Comparison of ENCODE assay signal across 13 mouse cellular contexts in the genomic region with DNA sequence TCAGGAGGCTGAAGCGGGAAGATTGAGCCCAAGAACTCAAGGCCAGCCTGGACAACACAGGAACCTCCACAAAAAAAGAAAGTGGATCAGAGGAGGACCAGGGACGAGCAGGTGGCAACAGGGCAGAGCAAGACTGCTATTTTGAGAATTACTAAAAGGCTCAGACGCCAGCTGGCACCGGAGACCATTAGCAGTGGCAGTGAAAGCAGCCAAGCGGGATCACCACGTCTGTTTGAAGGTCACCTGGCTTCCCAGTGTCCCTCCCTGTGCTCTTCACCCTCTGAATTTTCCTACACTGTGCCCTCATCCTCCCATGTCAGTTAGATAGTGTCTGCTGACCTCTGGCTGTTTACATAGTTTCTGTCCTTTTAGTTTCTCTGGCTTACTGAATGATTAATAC. TPM values are rescaled to one million over a fixed set of nuclear protein-coding genes. Genes with fewer than 3 reads are reported as not detected.
DNase-seq lines count a peak whose midpoint lies in the region; ATAC-seq and TF ChIP-seq lines count a peak whose summit lies in the region.
"Had no signal": no experiment of that assay in that cellular context is flagged by ENCODE, and none has a peak within 500 bp of the region (broad histone marks: within the 10 kb centered on the region; RNA-seq: fewer than 3 reads in every experiment).

No protein-coding gene starts in this region.

- no peak overlapping the region for H3K9ac ChIP-seq in heart, adult 2 months (ENCODE audit: low read depth, low read length)
- H3K9ac ChIP-seq in heart, embryonic 12.5 days = no peak overlapping the region
- no peak overlapping the region for H3K9ac ChIP-seq in midbrain, embryonic 16.5 days (ENCODE audit: low read depth, low read length)
- H3K9ac ChIP-seq: limb, embryonic 12.5 days had no signal

- 0 out of 2 replicates have a peak, but pooled peaks have one; percentile 40 for TF ChIP-seq EP300 in heart, adult 2 months (IDR thresholded peaks at IDR 0.05; ENCODE audit: insufficient read depth, low read depth, low read length)

- ATAC-seq in heart, embryonic 12.5 days (ENCODE audit: insufficient number of reproducible peaks, low FRiP score) = no peak
- no peak for ATAC-seq in midbrain, embryonic 16.5 days

- H3K9me3 ChIP-seq in heart, embryonic 12.5 days (replicated peaks) = 0 out of 2 replicates have a peak, but pooled peaks cover 8% of the 10 kb centered on the region
- H3K9me3 ChIP-seq in midbrain, embryonic 16.5 days (replicated peaks; ENCODE audit: control insufficient read depth, low read length, poor library complexity, severe bottlenecking) = no peaks in the 10 kb centered on the region

- intact Hi-C loops in heart, adult 2 months (cut with DNase I) = no loop called here
- intact Hi-C loops in gastrocnemius, postnatal 36 days (cut with DNase I) = no loop called here

- no peak overlapping the region for H3K4me3 ChIP-seq in heart, adult 2 months
- H3K4me3 ChIP-seq in heart, embryonic 12.5 days = no peak overlapping the region
- H3K4me3 ChIP-seq in midbrain, embryonic 16.5 days (ENCODE audit: low read depth, low read length) = no peak overlapping the region
- H3K4me3 ChIP-seq: limb, embryonic 12.5 days; myocyte had no signal

- no peak for TF ChIP-seq POLR2A in heart, adult 2 months (IDR thresholded peaks at IDR 0.05; ENCODE audit: insufficient read depth, low read depth, low read length)

- TF ChIP-seq CTCF in heart, adult 2 months (IDR thresholded peaks at IDR 0.05) = 0 out of 2 replicates have a peak, but pooled peaks have one; percentile 8

- no peak overlapping the region for H3K4me2 ChIP-seq in heart, embryonic 12.5 days
- no peak overlapping the region for H3K4me2 ChIP-seq in midbrain, embryonic 16.5 days (ENCODE audit: low read length)
- H3K4me2 ChIP-seq: limb, embryonic 12.5 days had no signal

- 41% methylated on average over 6 of the region's 6 CpGs for WGBS in heart, adult 2 months
- 65% methylated on average over 6 of the region's 6 CpGs for WGBS in heart, embryonic 12.5 days
- 60% methylated on average over 6 of the region's 6 CpGs for WGBS in midbrain, embryonic 16.5 days

- 0 out of 2 replicates have a peak, but pooled peaks cover 1% of the 10 kb centered on the region for H3K79me2 ChIP-seq in heart, adult 2 months (replicated peaks; ENCODE audit: control insufficient read depth, insufficient read depth, low read length)

- no peaks in the 10 kb centered on the region; the same call in 1 of the 2 replicates for H3K4me1 ChIP-seq in heart, adult 2 months (ENCODE audit: control insufficient read depth, insufficient read depth, low read length)
- peaks cover 8% of the 10 kb centered on the region for H3K4me1 ChIP-seq in heart, embryonic 12.5 days (replicated peaks)
- peaks cover 8% of the 10 kb centered on the region; the same call in 1 of the 2 replicates for H3K4me1 ChIP-seq in midbrain, embryonic 16.5 days (ENCODE audit: control insufficient read depth, insufficient read depth, low read length)

- H3K27me3 ChIP-seq in heart, adult 2 months (ENCODE audit: control insufficient read depth, insufficient read depth, low read length) = peaks cover 2% of the 10 kb centered on the region; the same call in 1 of the 2 replicates
- peaks cover 18% of the 10 kb centered on the region; the same call in 1 of the 2 replicates for H3K27me3 ChIP-seq in heart, embryonic 12.5 days (replicated peaks)
- no peaks in the 10 kb centered on the region for H3K27me3 ChIP-seq in midbrain, embryonic 16.5 days (ENCODE audit: control insufficient read depth, insufficient read depth, low read depth, low read length)

- H3K36me3 ChIP-seq in heart, adult 2 months (ENCODE audit: control insufficient read depth, insufficient read depth, low read length) = no peaks in the 10 kb centered on the region
- no peaks in the 10 kb centered on the region for H3K36me3 ChIP-seq in heart, embryonic 12.5 days
- no peaks in the 10 kb centered on the region for H3K36me3 ChIP-seq in midbrain, embryonic 16.5 days (ENCODE audit: control insufficient read depth, insufficient read depth, low read length)
- H3K36me3 ChIP-seq: limb, embryonic 12.5 days had no signal

- peak overlapping the region; percentile 77 for H3K27ac ChIP-seq in heart, adult 2 months
- H3K27ac ChIP-seq in heart, embryonic 12.5 days (ENCODE audit: poor library complexity, severe bottlenecking) = no peak overlapping the region
- H3K27ac ChIP-seq in midbrain, embryonic 16.5 days (ENCODE audit: low read length) = no peak overlapping the region
- H3K27ac ChIP-seq: kidney, postnatal 0 days; limb, embryonic 12.5 days had no signal

- DNase-seq in heart, adult 2 months = peak; percentile 58 to 81
- peak; percentile 67 for DNase-seq in adrenal gland, postnatal 10 days
- peak; percentile 91 for DNase-seq in cerebellum, adult 11-12 months
- DNase-seq in gastrocnemius, postnatal 36 days = peak; percentile 36 to 57
- DNase-seq in frontal cortex, postnatal 36 days (ENCODE audit: low spot score in 2 of 2) = no peak
- DNase-seq: lung, postnatal 14 days; retina, postnatal 1 day had no signal

RNA-seq across cellular contexts. Expression of a gene that starts 1.3 kb away (rescaled TPM):
- 1 to 10 TPM; 6.4 to 6.9 TPM for total RNA-seq in heart, adult 2 months (2021)
- polyA plus RNA-seq in heart, adult 2 months (2012; rRNA removed) = 3.2 and 6.1 TPM in 2 replicates
- polyA plus RNA-seq in heart, embryonic 12.5 days (2016; fragmentation: Nextera tagmentation; extraction: Ambion mirVana) = 2.4 TPM in 2 replicates
- 1 to 10 TPM; 1.3 to 2.1 TPM for total RNA-seq in adrenal gland, postnatal 10 days (2021)
- total RNA-seq in gastrocnemius, postnatal 36 days (2021) = 1 to 10 TPM; 7.3 to 7.9 TPM
- polyA plus RNA-seq in midbrain, embryonic 16.5 days (2015; fragmentation: Nextera tagmentation; extraction: Ambion mirVana) = 6.3 and 7.3 TPM in 2 replicates
- total RNA-seq: hematopoietic stem cell, adult 5-6 weeks had no signal

RNA-seq across cellular contexts. Expression of a gene that starts 11.2 kb away (rescaled TPM):
- total RNA-seq in heart, adult 2 months (2021) = under 1 TPM; 0.10 to 0.34 TPM
- 0.72 and 0.73 TPM in 2 replicates for polyA plus RNA-seq in heart, adult 2 months (2012; rRNA removed)
- polyA plus RNA-seq in heart, embryonic 12.5 days (2016; fragmentation: Nextera tagmentation; extraction: Ambion mirVana) = 0.12 and 0.22 TPM in 2 replicates
- under 1 TPM; 0.45 to 0.64 TPM for total RNA-seq in adrenal gland, postnatal 10 days (2021)
- total RNA-seq in gastrocnemius, postnatal 36 days (2021) = under 1 TPM in 1 of 2 experiments, not detected in 1; 0.08 TPM
- 0.18 and 0.24 TPM in 2 replicates for polyA plus RNA-seq in midbrain, embryonic 16.5 days (2015; fragmentation: Nextera tagmentation; extraction: Ambion mirVana)
- total RNA-seq: hematopoietic stem cell, adult 5-6 weeks had no signal
- polyA plus RNA-seq: limb, embryonic 12.5 days; myocyte had no signal

RNA-seq across cellular contexts. Expression of a gene that starts 52.7 kb away (rescaled TPM):
- 100 to 1,000 TPM; 110 to 128 TPM for total RNA-seq in heart, adult 2 months (2021)
- 151 TPM in 2 replicates for polyA plus RNA-seq in heart, adult 2 months (2012; rRNA removed)
- 148 and 149 TPM in 2 replicates for polyA plus RNA-seq in heart, embryonic 12.5 days (2016; fragmentation: Nextera tagmentation; extraction: Ambion mirVana)
- total RNA-seq in adrenal gland, postnatal 10 days (2021) = 10 to 100 TPM; 71.9 to 78.3 TPM
- total RNA-seq in gastrocnemius, postnatal 36 days (2021) = 10 to 100 TPM; 51.9 to 53.5 TPM
- 79.8 and 81.4 TPM in 2 replicates for polyA plus RNA-seq in midbrain, embryonic 16.5 days (2015; fragmentation: Nextera tagmentation; extraction: Ambion mirVana)

Comparison
In these comparisons a context has a peak if more than half of its experiments do, and no peak if none do; other contexts are left out.
1. DNase-seq: peak in heart, adult 2 months (2 of 2), adrenal gland, postnatal 10 days (single experiment), cerebellum, adult 11-12 months (single experiment) and gastrocnemius, postnatal 36 days (2 of 2); none in frontal cortex, postnatal 36 days (0 of 2).